Mouse (Mus musculus) heart, adult 18-20 months (tissue): ENCODE results near the gene Nepro. TPM values are rescaled to one million over a fixed set of nuclear protein-coding genes. Genes with fewer than 3 reads are reported as not detected.

Experiments
- DNase-seq, 2 experiments: peaks; one replicate each; pipeline ENCODE4 v3.0.0; 2021 to 2022; ENCODE audit warnings: mixed read lengths in 1 of 2
- total RNA-seq, 2 experiments: library from RNA; stranded (reverse); gene quantifications; 2 replicates each; pipeline ENCODE4 v1.2.3; 2021

Nepro gene
- total RNA-seq, 2 experiments from 2014 or later: 3.6 to 4.5 TPM

DNA sequence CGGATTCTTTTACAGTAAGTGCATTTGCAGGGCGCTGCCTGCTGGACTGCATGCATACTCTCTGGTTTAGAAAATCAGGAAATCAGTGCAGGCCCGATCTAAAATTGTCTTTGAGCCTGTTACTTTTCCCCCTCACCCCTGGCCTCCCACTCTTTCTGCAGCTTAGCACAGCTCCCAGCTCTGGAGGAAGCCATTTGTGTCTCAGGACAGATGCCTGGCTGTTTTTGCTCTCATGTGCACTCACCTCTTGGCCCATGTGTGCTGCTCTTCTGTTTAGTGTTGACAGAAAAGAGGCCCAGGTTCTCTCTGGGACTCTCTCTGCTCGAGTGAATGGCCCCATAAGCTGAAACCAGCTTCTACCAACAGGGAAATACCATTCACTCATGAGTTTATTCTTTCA lies 20.6 kb upstream of the Nepro start:
- no peak for DNase-seq

DNA sequence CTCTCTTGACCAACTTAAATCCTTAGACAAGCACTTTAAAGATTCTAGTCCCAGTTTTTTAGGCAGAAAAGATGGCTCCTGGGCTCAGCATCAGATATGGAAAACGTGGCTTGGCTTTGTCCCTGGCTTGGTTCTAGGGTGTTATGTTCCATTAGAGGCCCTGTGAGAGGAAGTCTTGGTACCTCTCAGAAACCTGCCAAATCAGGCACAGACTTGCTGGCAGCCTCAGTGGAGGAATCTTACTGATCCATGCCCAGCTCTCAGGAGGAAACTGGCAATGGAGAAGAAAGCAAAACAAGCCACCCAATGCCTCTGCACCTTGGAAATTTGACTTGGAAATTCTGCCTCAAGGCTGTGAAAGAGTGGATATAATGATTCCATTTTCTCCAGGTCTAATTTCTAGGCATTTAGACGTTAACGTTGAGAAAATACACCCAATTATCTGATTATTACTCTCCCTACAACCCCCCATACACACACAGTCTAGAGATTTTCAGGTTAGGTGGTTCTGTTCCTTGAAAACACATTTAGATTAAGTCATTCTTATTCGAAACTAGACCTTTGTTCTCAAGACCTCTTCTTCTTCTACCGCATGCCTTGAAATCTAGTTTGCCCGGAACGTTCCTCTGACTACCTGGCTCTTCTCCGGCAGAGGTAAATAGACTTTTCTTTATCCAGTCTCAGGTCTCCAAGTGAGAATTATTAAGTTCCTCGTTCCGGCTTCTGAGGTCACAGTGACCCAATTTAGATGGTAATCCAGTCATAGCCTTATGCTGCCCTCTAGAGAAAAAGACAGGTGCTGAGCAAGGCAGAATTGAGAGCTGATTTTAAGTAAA lies 7.6 kb upstream of the Nepro start:
- peak; percentile 46 to 55 for DNase-seq

DNA sequence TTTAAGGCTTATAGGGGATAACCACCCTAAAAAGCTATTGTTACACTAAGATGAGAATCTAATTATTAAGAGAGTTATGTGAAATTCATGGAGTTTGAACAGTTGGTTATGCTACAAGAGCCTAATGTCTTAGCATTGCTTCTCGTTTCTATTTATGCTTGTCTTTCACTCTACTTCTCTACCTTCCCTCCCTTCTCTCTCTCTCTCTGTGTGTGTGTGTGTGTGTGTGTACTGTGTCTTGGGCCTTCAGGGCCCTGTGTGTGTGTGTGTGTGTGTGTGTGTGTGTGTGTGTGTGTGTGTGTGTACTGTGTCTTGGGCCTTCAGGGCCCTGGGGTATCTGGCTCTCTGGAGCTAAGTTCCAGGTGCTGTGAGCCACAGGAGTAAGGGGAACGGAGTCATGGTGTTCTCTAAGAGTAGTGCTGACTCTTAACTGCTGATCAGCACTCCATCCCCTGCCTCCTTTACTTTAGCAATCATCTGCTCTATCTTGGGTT lies 6.9 kb upstream of the Nepro start:
- no peak for DNase-seq

DNA sequence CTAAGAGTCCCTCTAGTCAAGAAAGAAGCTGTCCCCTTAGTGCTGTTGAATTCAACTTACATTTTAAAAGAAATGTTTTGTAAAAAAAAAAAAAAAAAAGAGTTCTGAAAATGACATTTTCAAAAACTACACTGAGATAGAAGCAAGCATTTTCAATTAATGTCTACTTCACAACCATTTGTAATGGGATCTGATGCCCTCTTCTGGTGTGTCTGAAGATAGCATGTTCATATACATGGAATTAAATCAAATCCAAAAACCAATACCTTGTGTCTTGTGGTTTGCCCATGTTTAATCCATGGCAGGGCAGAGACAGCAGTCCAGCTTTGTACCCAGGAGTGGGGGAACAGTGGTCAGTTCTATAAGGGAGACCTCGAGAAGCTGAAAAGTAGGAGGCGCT lies 6.3 kb upstream of the Nepro start:
- no peak for DNase-seq

DNA sequence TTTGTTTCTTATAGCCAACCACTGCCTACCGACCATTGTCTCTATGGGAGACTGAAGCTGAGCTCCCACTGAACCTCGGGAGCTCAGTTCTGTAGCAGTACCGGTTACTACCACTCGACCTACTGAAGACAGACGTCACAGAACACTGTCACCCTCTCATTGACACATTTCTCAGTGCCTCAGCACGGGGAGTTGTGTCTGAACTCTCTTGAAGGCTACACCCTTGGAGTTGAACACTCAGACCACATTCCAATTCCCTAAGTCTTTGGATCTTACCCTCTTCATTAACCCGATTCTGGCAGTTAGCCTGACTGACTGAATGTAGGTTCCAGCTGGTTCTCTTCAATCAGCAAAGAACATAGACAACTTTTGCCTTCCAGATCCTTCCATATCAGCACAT lies 4.8 kb upstream of the Nepro start:
- no peak for DNase-seq

DNA sequence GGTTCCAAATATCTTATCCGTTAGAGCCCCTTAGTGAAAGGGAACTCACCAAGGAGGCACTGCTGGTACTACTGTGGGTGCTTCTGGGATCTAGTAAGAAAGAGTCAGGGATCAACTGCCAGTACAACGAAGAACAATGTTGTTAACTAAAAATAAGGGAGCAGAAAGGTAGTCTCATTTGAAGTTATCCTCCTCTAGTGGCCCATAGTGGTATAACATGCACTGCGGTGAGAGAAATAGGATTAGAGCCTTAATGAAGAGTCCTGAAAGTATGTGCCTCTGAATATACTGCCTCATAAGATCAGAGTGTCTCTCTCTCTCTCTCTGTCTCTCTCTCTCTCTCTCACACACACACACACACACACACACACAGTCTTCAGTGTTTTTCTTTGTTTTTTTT lies 3.6 kb upstream of the Nepro start:
- no peak for DNase-seq

DNA sequence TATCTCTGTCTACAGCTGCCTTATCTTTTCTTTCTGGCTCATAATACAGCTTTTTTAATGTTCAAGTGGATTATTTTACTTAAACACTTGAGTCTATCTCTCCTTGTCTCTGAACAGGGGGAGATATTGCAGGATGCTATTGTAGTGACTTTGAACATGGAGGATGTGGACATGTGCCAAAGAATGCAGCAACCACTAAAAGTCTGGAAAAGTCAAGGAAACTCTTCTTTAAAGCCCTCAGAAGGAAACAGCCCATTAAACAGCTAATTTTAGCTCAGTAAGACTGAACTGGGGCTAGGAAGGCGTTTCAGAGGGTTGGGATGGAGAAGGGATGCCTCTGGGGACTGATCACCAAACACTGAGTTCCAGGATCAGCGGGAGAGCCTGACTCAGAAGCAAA lies 1.4 kb upstream of the Nepro start:
- no peak for DNase-seq

DNA sequence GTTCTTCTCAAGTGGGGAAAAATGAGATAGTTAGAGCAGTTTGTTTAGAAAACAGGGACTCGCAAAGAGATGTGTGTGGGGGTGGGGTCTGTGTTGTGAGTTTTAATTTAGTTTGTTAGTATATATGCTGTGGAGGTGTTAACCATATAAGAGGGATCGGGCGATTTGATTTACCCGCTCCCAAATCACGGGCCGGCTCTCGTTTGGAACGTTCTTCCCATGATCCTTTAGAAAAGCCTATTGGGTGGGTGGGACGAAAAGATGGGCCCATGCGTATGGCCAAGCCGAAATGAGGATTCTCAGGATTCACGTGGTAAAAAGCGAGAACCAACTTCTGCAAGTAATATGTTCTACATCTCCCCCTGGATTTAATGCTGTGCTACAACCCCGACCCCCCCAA lies 746 bp downstream of the Nepro start:
- peak in 1 of 2 experiments; percentile 17 for DNase-seq

DNA sequence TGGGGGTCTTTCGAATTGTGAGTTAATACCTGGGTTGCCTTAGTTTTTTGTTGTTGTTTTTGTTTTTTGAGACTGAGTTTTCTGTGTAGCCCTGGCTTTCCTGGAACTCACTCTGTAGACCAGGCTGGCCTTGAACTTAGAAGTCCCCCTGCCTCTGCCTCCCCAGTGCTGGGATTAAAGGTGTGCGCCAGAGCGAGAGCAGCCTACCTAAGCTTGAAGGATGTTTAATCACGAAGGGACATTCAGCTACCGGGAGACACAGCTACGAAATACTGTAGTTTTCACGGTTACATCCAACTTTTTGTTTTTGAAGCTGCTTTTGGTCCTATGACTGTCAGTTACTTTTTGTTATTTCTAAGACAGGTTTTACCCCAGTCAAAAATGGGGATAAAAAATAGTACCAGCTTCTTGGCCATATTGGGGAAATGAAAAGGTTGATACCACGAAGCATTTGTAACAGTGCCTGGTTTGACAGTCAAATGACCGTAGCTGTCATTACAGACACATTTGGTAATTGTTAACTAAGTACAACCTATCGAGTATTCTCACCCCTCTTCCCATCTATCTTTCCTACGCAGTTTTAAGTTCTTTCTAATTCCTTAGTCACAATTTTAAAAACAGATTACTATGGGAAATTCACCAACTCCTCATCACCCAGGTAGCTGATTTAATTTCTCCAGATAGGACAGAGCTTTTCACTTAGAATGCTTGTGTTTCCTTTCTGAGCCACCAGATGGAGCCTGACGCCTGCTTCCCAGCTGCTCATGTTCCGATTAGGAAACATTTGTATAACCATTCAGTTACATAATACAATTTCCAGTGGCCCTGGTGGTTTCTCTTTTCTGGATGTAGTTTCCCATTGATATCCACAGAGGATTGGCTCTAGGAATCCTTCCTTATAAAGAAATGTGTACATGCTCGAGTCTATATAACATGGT lies 1.5 kb downstream of the Nepro start:
- peak; percentile 85 for DNase-seq

DNA sequence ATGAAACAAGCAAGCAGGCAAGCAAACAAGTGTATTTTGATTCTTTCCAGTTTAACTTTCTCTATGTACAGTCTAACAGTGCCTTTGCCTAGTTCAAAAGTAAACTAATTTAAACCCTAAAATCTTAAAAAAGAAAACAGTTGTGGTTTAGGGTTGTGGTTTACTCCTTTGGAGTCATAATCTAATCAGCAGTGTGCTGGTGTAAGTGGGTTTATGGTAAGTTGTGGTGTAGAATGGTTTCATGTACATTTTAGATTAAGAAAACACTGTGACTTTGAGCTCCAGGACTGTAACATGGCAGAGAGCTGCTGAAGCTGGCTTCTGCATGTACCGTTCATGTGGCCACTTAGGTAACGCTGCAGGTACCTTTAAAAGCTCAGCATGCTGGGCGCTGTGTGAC lies 3.4 kb downstream of the Nepro start:
- DNase-seq: no peak

DNA sequence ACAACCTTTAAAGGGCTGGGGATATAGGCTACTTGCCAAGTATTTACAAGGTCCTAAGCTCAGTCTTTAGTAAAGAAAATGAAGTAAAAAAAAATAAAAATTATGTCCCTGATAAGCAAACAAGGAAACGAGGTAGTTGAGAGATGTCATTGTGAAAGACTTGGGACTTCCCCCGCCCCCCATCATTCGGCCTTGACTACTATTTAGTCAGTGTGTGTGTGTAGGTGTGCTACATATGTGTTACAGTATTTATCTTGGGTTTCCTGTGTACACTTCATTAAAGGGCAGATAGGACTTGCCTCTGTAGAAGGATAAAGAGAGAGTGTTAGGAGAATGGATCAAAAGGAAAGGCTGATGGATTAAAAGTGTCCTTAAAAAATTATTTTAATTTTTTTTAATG lies 10.0 kb downstream of the Nepro start:
- no peak for DNase-seq

DNA sequence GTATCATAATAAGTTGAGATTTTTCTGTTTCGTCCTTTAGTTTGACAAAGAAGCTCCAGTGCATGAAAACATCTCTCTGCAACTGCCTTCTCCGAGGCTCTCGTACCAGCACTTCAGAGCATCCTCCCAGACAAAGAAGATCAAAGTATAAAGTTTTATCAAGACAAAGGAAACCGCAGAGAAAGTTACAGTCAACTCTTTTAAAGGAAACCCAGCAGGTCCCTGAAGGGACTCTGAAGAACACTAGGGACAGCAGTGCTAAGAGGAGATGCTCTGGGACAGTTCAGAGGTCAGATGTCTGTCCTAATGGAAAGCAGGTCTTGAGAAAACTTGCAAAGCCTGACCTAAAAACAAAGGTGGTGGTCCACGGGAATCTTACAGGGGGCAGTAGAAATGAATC lies 11.6 kb downstream of the Nepro start:
- DNase-seq: no peak

DNA sequence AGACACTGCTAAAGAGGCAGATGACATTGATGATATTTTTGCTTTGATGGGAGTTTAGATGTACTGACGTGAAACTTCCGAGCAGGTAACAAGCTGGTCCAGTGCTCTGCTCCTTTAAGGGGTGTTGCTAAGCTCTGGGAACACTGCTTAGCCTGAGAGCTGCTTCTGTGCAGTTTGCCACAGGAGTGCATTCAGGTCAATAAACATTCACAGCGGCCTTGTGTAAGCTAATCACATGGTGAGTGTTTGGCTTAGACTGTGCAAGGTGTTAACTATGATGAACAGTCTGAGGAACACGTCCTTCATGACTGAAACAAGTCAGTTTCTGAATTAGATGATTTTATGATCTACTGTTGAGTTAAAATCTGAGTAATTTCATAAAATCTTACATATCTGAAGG lies 12.0 kb downstream of the Nepro start:
- DNase-seq: no peak

DNA sequence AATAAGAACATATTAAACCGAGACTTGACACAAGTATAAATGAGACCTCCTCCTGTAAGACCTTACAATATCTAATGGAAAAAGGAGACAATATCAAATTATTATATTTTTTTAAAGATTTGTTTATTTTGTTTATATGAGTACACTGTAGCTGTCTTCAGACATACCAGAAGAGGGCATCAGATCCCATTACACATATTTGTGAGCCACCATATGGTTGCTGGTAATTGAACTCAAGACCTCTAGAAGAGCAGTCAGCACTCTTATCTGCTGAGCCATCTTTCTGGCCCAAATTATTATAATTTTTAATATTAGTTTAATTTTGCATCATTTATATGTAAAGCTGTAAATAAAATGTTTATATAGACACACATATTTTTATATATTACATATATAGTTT lies 18.7 kb downstream of the Nepro start:
- DNase-seq: no peak

DNA sequence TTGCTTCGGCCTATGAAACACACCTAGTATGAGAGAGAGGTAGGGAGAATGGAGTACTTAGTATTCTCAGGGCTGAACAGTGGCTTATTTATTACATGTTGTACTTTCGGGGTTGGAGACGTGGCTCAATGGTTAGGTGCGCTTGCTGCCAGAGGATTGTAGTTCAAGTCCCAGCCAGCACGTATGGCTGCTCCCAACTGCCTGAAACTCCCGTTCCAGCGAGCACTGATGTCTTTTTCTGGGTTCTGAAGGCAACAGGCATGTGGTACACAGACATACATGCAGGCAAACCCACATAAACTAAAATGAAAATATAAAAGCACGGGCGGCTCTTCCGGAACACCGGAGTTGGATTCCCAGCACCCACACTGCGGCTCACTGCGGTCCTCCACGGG lies 21.4 kb downstream of the Nepro start:
- no peak for DNase-seq

DNA sequence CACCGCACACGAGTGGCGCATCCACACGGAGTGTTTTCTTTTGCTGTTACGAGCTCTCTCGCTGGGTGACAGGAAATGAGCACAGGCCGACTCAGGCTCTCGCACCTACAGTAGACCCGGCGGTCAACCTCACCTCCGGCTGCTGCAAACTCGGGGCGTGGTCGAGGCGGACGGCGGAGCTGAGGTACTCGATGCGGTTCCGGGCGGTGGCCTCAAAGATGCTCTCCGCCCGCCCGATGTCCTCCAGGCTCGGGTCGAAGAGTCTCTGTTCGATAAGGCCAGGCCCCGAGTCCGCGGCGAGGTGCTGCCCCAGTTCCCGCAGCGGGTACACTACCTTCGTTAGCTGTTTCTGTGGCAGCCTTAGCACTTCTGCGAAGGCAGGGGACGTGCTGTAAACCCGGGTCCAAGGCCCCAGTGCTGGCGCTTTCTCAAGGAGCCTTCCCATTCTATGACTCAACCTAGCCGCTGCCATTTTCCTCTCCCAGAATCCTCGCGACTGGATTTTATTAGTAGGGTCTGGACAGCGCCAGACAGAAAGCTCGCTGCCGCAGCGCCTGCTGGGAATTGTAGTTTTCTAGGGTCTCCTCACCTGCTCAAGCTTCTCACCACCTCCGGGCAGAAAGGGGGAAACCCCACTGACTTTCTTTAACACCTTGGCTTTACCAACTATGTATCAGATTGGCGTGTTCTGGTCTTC lies 21.9 kb downstream of the Nepro start, which contains the start of gene Gtpbp8:
Gene Gtpbp8, minus strand, starts transcription at position 498 of the 697 bp plus-strand sequence.
- peak; percentile 89 to 92 for DNase-seq

DNA sequence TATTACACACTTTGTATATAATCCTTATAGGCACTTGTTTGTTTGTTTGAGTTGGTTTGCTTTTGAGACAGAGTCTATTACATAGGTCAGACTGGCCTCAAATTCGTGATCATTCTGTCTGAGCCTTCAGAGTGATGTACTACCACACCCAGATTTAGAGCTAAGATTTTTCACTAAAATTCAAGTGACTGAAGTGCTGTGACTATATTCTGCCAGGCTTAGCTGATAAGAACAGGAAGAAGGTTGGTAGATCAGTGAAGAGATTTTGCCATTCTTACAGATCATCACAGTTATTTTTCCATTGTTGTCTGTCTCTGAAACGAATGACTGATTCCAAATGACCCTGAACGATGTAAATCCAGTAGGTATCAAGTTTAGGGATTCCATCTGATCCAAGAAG lies 23.9 kb downstream of the Nepro start:
- DNase-seq: no peak

DNA sequence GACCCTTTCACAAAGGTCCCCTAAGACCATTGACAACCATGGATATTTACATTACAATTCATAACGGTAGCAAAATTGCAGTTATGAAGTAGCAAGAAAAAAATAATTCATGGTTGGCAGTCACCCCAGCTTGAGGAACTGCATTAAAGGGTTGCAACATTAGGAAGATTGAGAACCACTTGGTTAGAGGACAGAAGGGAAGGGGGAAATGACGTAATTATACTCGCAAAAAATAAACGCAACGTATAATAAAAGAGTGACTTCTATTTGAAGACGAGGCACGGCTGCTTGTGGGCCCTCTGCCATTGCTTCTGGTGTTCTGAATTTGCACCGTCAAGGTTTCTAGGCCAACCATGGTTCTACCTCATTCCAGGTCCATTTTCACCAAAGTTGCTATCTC lies 33.6 kb downstream of the Nepro start:
- DNase-seq: no peak

DNA sequence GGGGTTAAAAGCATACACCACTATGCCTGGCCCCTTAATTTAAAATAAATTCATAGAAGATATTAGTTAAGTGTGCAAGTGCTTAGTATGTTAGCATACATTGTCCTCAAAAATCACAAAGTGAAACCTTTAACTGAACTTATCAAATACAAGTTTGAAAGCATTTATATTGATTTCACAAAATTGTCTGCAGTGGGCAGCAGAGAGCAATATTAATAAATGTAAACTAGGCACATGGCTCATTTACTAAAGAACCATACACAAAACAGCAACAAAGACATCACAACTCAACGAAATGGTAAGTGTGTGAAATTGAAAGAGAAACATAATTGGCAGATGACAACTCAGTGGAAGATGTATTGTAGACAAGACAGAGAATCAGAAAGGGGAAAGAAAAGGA lies 37.7 kb downstream of the Nepro start:
- DNase-seq: no peak

DNA sequence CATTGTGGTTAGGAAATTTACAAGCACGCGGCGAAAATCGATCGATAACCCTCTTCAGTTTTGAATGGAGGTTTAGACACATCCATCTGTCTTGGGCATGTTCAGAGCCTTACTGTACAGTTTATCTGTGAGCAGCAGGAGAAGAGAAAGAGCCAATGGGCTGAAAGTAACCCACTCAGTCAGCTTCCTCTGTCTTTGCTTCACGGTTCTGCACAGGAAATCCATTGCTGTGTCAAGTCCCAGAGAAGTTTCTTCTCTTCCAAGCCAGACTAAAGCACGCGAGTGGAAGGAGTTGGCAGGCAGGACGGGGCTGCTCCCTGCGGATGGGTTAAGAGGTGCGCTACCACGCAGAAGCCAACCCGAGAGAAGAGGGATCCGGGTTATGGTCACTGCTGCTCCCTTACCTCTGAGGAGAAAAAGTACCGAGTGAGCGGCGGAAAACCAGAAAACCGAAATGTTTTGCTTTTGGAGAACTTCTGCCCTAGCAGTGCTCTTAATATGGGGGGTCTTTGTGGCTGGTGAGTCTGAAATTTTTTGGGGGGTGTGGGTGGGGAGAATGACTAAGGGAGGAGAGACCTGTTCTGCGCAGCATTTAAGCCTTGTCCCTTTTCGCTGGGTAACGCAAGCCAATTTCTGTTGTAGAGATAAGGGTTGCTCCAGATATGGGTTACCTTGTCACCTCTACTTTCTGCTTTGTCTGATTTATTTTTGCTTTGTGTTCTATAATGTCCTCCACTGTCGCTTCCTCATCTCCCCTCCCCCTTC lies 41.6 kb downstream of the Nepro start, which contains the start of gene Cd200r1:
Gene Cd200r1, plus strand, starts transcription at position 182 of the 765 bp plus-strand sequence.
- DNase-seq: peak in 1 of 2 experiments; percentile 36

DNA sequence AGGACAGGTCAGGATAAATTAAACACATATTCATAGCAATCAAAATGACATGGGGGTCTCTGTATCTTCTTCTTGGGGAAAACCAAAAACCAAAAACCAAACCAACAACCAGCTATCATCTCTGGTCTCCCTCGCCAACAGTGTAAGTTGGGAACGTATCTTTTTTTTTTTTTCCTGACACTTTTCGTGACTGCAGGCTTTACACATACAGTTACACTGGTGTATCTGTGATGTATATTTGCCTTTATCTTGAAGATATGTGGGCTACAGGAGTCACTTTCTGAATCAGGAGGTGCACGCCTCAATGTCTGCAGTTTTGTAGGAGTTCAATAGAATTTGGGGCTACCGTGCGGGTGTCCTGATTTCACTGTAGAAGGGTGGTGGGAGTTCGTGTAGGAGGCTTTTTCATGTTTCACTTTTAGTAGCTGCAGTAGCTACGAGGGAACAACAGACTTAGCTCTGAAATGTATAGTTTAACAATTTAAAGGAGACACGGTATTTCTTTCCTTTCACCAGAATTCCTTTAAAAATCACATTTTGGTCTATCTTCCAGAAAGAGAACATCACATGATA lies 42.3 kb downstream of the Nepro start:
- DNase-seq: no peak
